In the genomic region with DNA sequence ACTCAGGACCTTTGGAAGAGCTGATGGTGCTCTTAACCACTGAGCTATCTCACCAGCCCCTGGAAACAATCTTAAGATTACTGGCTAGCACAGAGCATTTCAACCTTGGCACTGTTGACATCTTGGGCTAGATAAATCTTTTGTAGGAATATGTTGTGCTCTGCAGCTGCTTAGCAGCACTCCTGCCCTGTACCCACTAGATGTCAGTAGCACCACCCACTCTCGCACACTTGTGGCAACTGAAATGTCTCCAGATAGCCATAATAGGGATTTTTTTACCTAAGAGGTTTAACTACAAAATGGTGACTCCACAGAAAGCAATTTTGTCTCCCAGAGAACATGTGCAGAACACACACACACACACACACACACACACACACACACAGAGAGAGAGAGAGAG, we compare ENCODE assay signal across 8 mouse cellular contexts. TPM values are rescaled to one million over a fixed set of nuclear protein-coding genes. Genes with fewer than 3 reads are reported as not detected.
A peak's percentile ranks its signal among the peaks of the same experiment; 100 is the strongest.
DNase-seq lines count a peak whose midpoint lies in the region; ATAC-seq lines count a peak whose summit lies in the region.

No protein-coding gene starts in this region.

- H3K4me3 ChIP-seq in embryonic facial prominence, embryonic 10.5 days: no peak overlapping the region

- no peaks in the 10 kb centered on the region for H3K36me3 ChIP-seq in embryonic facial prominence, embryonic 10.5 days (replicated peaks)

- H3K4me1 ChIP-seq in embryonic facial prominence, embryonic 10.5 days: no peaks in the 10 kb centered on the region

- WGBS in embryonic facial prominence, embryonic 10.5 days: 28% methylated on average over 1 of the region's 1 CpGs

- peak; percentile 1 to 13 for DNase-seq in frontal cortex, adult 2 months (ENCODE audit: extremely low spot score in 1 of 2, low spot score in 1 of 2)
- peak; percentile 11 for DNase-seq in thymus, postnatal 4 days
- no peak for DNase-seq in thymus, postnatal 25 days
- peak; percentile 25 for DNase-seq in embryonic facial prominence, embryonic 10.5 days (ENCODE audit: low spot score)
- DNase-seq in kidney, postnatal 14 days: peak; percentile 26
- no peak for DNase-seq in frontal cortex, postnatal 14 days (ENCODE audit: low spot score in 2 of 2)

- H3K27ac ChIP-seq in embryonic facial prominence, embryonic 10.5 days (replicated peaks): no peak overlapping the region

- peaks cover 63% of the 10 kb centered on the region for H3K27me3 ChIP-seq in embryonic facial prominence, embryonic 10.5 days (replicated peaks; ENCODE audit: low read depth, poor library complexity, severe bottlenecking)

- no peak for ATAC-seq in frontal cortex, adult (ENCODE audit: low TSS enrichment)
- peak; percentile 97 for ATAC-seq in megakaryocyte progenitor cell, adult 5-6 weeks (replicated peaks; ENCODE audit: poor library complexity)

- no peaks in the 10 kb centered on the region for H3K9me3 ChIP-seq in embryonic facial prominence, embryonic 10.5 days

RNA-seq across cellular contexts. Expression of gene AU015836, which starts 11.7 kb away (rescaled TPM):
- 0.20 and 0.32 TPM in 2 replicates for polyA plus RNA-seq in frontal cortex, adult 2 months (2012; rRNA removed)
- not detected in 2 replicates for polyA plus RNA-seq in embryonic facial prominence, embryonic 10.5 days (2016; fragmentation: Nextera tagmentation; extraction: Ambion mirVana)
- not detected in 2 replicates for total RNA-seq in megakaryocyte progenitor cell, adult 5-6 weeks (2015)
- not detected in 2 replicates for total RNA-seq in megakaryocyte progenitor cell, adult 5-6 weeks (2017)

Comparison
In these comparisons a context has a peak if more than half of its experiments do, and no peak if none do; other contexts are left out.
1. DNase-seq: peak in frontal cortex, adult 2 months (2 of 2), thymus, postnatal 4 days (single experiment), embryonic facial prominence, embryonic 10.5 days (single experiment) and kidney, postnatal 14 days (single experiment); none in thymus, postnatal 25 days (single experiment) and frontal cortex, postnatal 14 days (0 of 2).